Mouse (Mus musculus) CH12.LX (cell line): ENCODE results near the gene Anks1b.

Experiments
- BHLHE40 ChIP-seq: IDR thresholded peaks from 2 replicates; pipeline ENCODE4 v1.6.1; 2011; ENCODE audit warnings: mild to moderate bottlenecking, low read depth, low read length, improper control_type of control experiment
- CHD1 ChIP-seq: IDR thresholded peaks from 2 replicates; pipeline ENCODE4 v1.6.1; 2012; ENCODE audit warnings: low read depth, low read length, improper control_type of control experiment, inconsistent platforms
- CTCF ChIP-seq, 2 experiments: IDR thresholded peaks in 1 of 2; conservative IDR thresholded peaks in 1 of 2; 2 replicates each; pipeline ENCODE4 v1.5.1; 2011 to 2012; ENCODE audit warnings: low read depth in 2 of 2, low read length in 2 of 2, improper control_type of control experiment in 1 of 2, inconsistent platforms in 1 of 2, mild to moderate bottlenecking in 1 of 2, moderate library complexity in 1 of 2
- ELF1 ChIP-seq: IDR thresholded peaks from 2 replicates; pipeline ENCODE4 v1.6.1; 2014; ENCODE audit warnings: low read depth, mild to moderate bottlenecking, inconsistent platforms, low read length, improper control_type of control experiment
- EP300 ChIP-seq: IDR thresholded peaks from 2 replicates; pipeline ENCODE4 v1.6.1; 2011; ENCODE audit warnings: low read length, improper control_type of control experiment
- JUND ChIP-seq: conservative IDR thresholded peaks from 2 replicates; pipeline ENCODE4 v1.6.1; 2011; ENCODE audit warnings: low read depth, low read length, improper control_type of control experiment
- MAFK ChIP-seq: IDR thresholded peaks from 2 replicates; pipeline ENCODE4 v1.6.1; 2011; ENCODE audit warnings: low read length, improper control_type of control experiment; ENCODE audit not compliant: insufficient replicate concordance
- MEF2A ChIP-seq: IDR thresholded peaks from 2 replicates; pipeline ENCODE4 v1.6.1; 2014; ENCODE audit warnings: low read depth, mild to moderate bottlenecking, inconsistent platforms, low read length, improper control_type of control experiment, borderline replicate concordance
- NELFE ChIP-seq: IDR thresholded peaks from 2 replicates; pipeline ENCODE4 v1.6.1; 2011; ENCODE audit warnings: low read depth, low read length, improper control_type of control experiment
- POLR2A ChIP-seq: IDR thresholded peaks from 2 replicates; pipeline ENCODE4 v1.6.1; 2011; ENCODE audit warnings: low read depth, mild to moderate bottlenecking, improper control_type of control experiment, low read length
- RAD21 ChIP-seq: IDR thresholded peaks from 2 replicates; pipeline ENCODE4 v1.6.1; 2011; ENCODE audit warnings: low read depth, mild to moderate bottlenecking, low read length, improper control_type of control experiment, moderate library complexity
- TCF12 ChIP-seq: IDR thresholded peaks from 2 replicates; pipeline ENCODE4 v1.6.1; 2014; ENCODE audit warnings: low read depth, mild to moderate bottlenecking, inconsistent platforms, low read length, improper control_type of control experiment

GRCm38 (mm10) chr10:90400382-90400781, 527.1 kb downstream of the Anks1b start:
- no peak for TF ChIP-seq RAD21
- TF ChIP-seq EP300: no peak
- no peak for TF ChIP-seq NELFE
- no peak for TF ChIP-seq CTCF (conservative IDR thresholded peaks at IDR 0.05 in 1 of 2, IDR thresholded peaks at IDR 0.05 in 1 of 2; ENCODE audit: low read depth in 2 of 2, low read length in 2 of 2)
- no peak for TF ChIP-seq POLR2A
- no peak for TF ChIP-seq CHD1
- TF ChIP-seq TCF12: no peak
- TF ChIP-seq MEF2A: no peak
- no peak for TF ChIP-seq MAFK
- no peak for TF ChIP-seq ELF1
- TF ChIP-seq JUND: no peak
- no peak for TF ChIP-seq BHLHE40
